Mouse (Mus musculus) hindbrain, embryonic 13.5 days (tissue): ENCODE results near the gene Gucy2d. TPM values are rescaled to one million over a fixed set of nuclear protein-coding genes. Genes with fewer than 3 reads are reported as not detected.

Experiments used
- ATAC-seq: fragments of 200-750 bp; cut with Nextera tagmentation; 2 replicates; pipeline ENCODE4 v1.8.0; 2017; ENCODE audit warnings: moderate TSS enrichment; ENCODE audit not compliant: low FRiP score
- H3K27ac ChIP-seq: fragments of 300-500 bp; sonication (generic); 2 replicates; pipeline ENCODE4 v1.5.1; 2015; ENCODE audit warnings: inconsistent platforms, mild to moderate bottlenecking, moderate library complexity
- H3K27me3 ChIP-seq: fragments of 300-500 bp; sonication (generic); 2 replicates; pipeline ENCODE4 v1.6.1; 2015; ENCODE audit warnings: mild to moderate bottlenecking, inconsistent platforms
- H3K36me3 ChIP-seq: fragments of 300-500 bp; sonication (generic); 2 replicates; pipeline ENCODE4 v1.6.1; 2015; ENCODE audit warnings: mild to moderate bottlenecking, inconsistent platforms
- H3K4me1 ChIP-seq: fragments of 300-500 bp; sonication (generic); replicated peaks from 2 replicates; pipeline ENCODE4 v1.6.1; 2015; ENCODE audit warnings: inconsistent platforms
- H3K4me2 ChIP-seq: fragments of 300-500 bp; sonication (generic); 2 replicates; pipeline ENCODE4 v1.6.1; 2015; ENCODE audit warnings: inconsistent platforms, mild to moderate bottlenecking, moderate library complexity
- H3K4me3 ChIP-seq: fragments of 300-500 bp; sonication (generic); 2 replicates; pipeline ENCODE4 v1.5.1; 2015; ENCODE audit warnings: mild to moderate bottlenecking, inconsistent platforms
- H3K9ac ChIP-seq: fragments of 300-500 bp; sonication (generic); 2 replicates; pipeline ENCODE4 v1.6.1; 2015; ENCODE audit warnings: mild to moderate bottlenecking, inconsistent platforms
- H3K9me3 ChIP-seq: fragments of 300-500 bp; sonication (generic); 2 replicates; pipeline ENCODE4 v1.6.1; 2016; ENCODE audit warnings: inconsistent platforms
- WGBS: fragments of 180-500 bp; shearing (Covaris S2); methylation state at CpG from one replicate; pipeline ENCODE4 v1.1.7; 2015; 5-methylcytosine and 5-hydroxymethylcytosine counted together
- polyA plus RNA-seq: library from polyadenylated mRNA; unstranded; fragments of >200 nt; fragmentation: Nextera tagmentation; extraction: Ambion mirVana; gene quantifications from 2 replicates; pipeline ENCODE4 v1.2.1, GENCODE M21; 2015

Gucy2d gene
- polyA plus RNA-seq, 1 experiment from 2014 or later: 0.10 TPM

GRCm38 (mm10) chr7:98484878-98485277 lies 44.7 kb downstream of the Gucy2d start:
- 87% methylated on average over 3 of the region's 3 CpGs for WGBS
- ATAC-seq: no peak
- peaks cover 26% of the 10 kb centered on the region; the same call in 1 of the 2 replicates for H3K27me3 ChIP-seq

GRCm38 (mm10) chr7:98485508-98485907 lies 45.3 kb downstream of the Gucy2d start:
- H3K27ac ChIP-seq: no peak overlapping the region
- no peak overlapping the region for H3K9ac ChIP-seq
- H3K9me3 ChIP-seq: no peaks in the 10 kb centered on the region
- no peak overlapping the region for H3K4me2 ChIP-seq
- WGBS: 79% methylated on average over 4 of the region's 4 CpGs
- no peaks in the 10 kb centered on the region for H3K36me3 ChIP-seq
- peaks cover 32% of the 10 kb centered on the region for H3K4me1 ChIP-seq
- peaks cover 25% of the 10 kb centered on the region for H3K27me3 ChIP-seq
- no peak overlapping the region for H3K4me3 ChIP-seq
- no peak for ATAC-seq

More at GRCm38 (mm10) chr7:98484878-98485277, 44.7 kb downstream of the Gucy2d start:
- Histone ChIP-seq H3K36me3 (no peaks in the 10 kb centered on the region), H3K4me1 (peaks cover 29% of the 10 kb centered on the region), H3K4me2 (no peak overlapping the region), H3K9ac (no peak overlapping the region), H3K9me3 (no peaks in the 10 kb centered on the region), H3K4me3 (no peak overlapping the region), H3K27ac (no peak overlapping the region)

DNA sequence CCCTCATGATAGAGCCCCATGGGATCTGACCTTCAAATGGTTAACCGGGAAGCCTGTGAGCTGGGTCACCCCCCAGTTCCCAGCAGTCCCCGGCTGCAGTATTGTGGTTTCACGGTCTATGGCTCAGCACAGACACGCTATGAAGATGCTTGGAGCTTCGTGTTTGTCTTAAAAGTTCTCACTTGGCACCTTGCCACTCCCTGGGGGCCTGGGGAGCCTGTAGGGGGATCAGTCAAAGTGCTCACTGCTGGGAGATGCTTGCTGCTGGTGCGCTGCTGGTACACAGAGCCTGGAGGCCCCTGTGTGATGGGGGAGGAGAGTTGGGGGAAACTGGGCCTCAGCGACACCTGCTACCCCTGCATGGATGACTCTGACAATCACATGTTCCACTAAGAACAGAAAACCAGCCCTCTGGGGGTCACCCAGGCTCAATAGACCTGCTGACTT lies 46.3 kb downstream of the Gucy2d start:
- no peak for ATAC-seq
- WGBS: 45% methylated on average over 7 of the region's 7 CpGs
- no peaks in the 10 kb centered on the region for H3K36me3 ChIP-seq
- no peak overlapping the region for H3K4me2 ChIP-seq
- peaks cover 28% of the 10 kb centered on the region for H3K27me3 ChIP-seq
- H3K9ac ChIP-seq: no peak overlapping the region; the same call in none of the 2 replicates
- no peaks in the 10 kb centered on the region for H3K9me3 ChIP-seq
- H3K4me1 ChIP-seq: peaks cover 29% of the 10 kb centered on the region
- H3K27ac ChIP-seq: no peak overlapping the region
- H3K4me3 ChIP-seq: no peak overlapping the region

DNA sequence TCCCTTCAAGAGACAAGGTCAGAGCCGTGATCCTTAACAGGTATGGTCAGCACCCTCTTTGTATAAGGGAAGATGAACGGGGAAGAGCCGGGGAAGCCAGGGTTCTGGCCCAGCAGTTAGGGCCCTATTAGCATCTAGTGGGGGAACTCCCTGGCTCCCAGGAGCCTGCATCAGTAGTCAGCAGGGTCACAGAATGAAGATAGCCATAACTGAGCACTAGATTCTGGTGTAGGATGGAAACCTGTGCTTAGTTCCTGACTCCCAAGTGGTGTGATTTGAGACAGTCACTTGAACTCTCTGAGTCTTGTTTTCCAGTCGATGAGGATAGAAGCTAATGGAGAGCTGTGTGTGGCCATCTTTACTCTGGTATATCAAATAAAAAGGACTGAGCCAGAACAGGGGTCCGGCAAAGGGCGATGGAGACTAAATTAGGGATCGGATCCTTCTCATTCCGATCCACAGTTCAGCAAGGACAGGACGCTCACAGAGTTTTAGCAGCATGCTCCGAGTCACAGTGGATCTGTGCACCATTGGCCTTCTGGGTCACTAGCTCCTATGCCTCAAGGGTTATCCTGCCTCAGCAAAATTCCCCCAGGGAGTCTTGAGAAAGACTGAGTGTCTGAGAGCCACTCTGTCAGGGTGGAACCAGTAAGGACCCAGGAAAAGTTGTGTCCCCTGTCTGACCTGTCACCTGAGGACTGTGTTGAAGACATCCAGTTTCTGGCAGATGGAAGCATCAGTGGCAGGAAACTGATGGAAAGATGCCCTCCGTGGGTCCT lies 47.2 kb downstream of the Gucy2d start:
- 89% methylated on average over 11 of the region's 11 CpGs for WGBS
- H3K4me3 ChIP-seq: no peak overlapping the region
- no peak overlapping the region for H3K9ac ChIP-seq
- H3K36me3 ChIP-seq: no peaks in the 10 kb centered on the region
- H3K27me3 ChIP-seq: peaks cover 33% of the 10 kb centered on the region
- ATAC-seq: no peak
- H3K27ac ChIP-seq: no peak overlapping the region
- peaks cover 29% of the 10 kb centered on the region for H3K4me1 ChIP-seq
- no peaks in the 10 kb centered on the region for H3K9me3 ChIP-seq
- H3K4me2 ChIP-seq: no peak overlapping the region

DNA sequence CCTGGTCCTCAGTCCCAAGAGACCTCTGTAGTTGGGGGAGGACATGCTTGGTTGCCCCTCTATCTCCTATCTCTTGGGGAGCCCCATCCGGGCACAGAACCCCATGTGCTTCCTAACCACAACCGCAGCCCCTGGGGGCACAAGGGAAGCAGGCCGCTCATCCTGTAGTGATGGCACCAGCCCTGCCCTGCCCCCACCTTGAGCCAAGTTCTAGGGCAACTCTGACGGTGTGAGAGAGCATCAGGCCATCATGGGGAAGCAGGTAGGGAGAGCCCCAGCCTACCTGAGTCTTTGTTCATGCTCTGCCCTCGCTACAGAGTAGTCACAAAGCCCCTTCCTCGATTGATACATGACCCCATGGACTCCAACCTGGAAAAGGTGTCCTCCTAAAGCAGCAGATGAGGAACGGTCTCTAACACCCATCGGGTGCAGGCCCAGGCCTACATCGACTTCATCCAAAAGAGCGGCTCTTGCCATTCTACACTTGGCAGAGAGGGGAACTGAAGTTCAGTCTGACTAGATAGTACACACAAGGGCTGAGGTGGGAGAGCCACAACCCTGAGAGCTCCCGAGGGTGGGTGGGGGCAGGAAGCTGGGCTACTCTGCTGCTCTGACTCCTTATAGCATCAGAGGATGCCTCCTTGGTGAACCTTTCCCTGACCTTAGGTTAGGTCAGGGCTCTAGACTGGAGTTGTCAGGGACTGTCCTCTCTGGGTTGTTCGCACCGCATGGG lies 48.3 kb downstream of the Gucy2d start:
- H3K9ac ChIP-seq: no peak overlapping the region; the same call in 1 of the 2 replicates
- no peaks in the 10 kb centered on the region for H3K9me3 ChIP-seq
- 0 out of 2 replicates have a peak, but pooled peaks have one; percentile 1 for ATAC-seq
- WGBS: 88% methylated on average over 13 of the region's 13 CpGs
- peaks cover 21% of the 10 kb centered on the region for H3K4me1 ChIP-seq
- no peak overlapping the region for H3K4me3 ChIP-seq
- peaks cover 24% of the 10 kb centered on the region for H3K27me3 ChIP-seq
- H3K27ac ChIP-seq: no peak overlapping the region
- H3K36me3 ChIP-seq: no peaks in the 10 kb centered on the region
- no peak overlapping the region for H3K4me2 ChIP-seq

DNA sequence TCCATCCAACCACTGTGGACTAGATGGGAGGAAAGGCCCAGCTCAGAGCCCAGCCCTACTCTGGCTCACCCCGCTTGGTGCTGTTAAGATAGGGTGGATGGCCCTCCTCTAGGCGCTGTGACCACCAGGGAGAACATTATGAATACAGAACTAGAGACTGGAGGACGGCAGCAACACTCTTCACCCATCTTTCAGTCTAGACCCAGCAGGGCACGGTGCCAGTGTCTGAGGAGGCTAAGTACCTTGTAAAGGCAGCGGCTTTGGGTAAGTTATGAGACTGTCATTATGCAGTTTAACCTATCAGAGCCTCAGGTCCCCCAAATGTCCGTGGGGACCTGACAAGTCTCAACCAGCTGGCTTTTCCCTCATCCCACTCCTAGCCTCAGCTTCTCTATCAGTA lies 48.9 kb downstream of the Gucy2d start, which contains the start of gene Lrrc32:
TSS of gene Lrrc32 (plus strand) at position 153 of the 400 bp plus-strand sequence.
- H3K4me1 ChIP-seq: peaks cover 21% of the 10 kb centered on the region
- peak within 1 kb of the TSS; percentile 71 for H3K4me2 ChIP-seq
- H3K9me3 ChIP-seq: no peaks in the 10 kb centered on the region
- no peaks in the 10 kb centered on the region for H3K36me3 ChIP-seq
- peaks cover 24% of the 10 kb centered on the region for H3K27me3 ChIP-seq
- H3K27ac ChIP-seq: no peak within 1 kb of the TSS
- peak; percentile 41; the same call in 1 of the 2 replicates for ATAC-seq
- 53% methylated on average over 6 of the region's 6 CpGs for WGBS
- H3K9ac ChIP-seq: peak within 1 kb of the TSS; percentile 69
- H3K4me3 ChIP-seq: peak within 1 kb of the TSS; percentile 52

- Histone ChIP-seq H3K27me3 (peaks cover 24% of the 10 kb centered on the region), H3K9ac (peak overlapping the region; percentile 69), H3K4me3 (peak overlapping the region; percentile 52), H3K4me1 (peaks cover 21% of the 10 kb centered on the region), H3K36me3 (no peaks in the 10 kb centered on the region), H3K9me3 (no peaks in the 10 kb centered on the region), H3K4me2 (peak overlapping the region; percentile 71), H3K27ac (no peak overlapping the region)
- 1% methylated on average over 50 of the region's 50 CpGs for WGBS
- peak; percentile 83 for ATAC-seq
Observed at GRCm38 (mm10) chr7:98489623-98490084, 49.4 kb downstream of the Gucy2d start.

DNA sequence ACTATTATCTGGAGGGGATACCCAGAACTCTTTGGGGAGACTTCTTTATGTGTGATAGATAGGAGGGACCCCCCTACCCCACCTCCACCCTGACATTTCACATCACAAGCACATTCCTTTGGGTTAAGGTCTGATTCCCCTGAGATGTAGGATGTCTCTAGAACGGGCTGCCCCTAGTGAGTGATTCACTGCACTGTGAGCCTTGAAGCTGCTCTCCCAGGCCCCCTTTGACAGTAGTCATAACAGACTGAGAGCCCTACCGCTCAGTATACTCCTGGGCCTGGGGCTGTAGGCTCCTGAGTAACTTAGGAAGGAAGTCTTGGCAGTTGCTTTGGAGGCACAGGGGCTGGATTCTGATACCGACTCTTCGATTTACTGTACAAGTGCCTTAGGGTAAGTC lies 50.1 kb downstream of the Gucy2d start:
- H3K9ac ChIP-seq: peak overlapping the region; percentile 69; the same call in 1 of the 2 replicates
- H3K4me1 ChIP-seq: peaks cover 21% of the 10 kb centered on the region
- H3K27ac ChIP-seq: no peak overlapping the region
- peak overlapping the region; percentile 71 for H3K4me2 ChIP-seq
- no peaks in the 10 kb centered on the region for H3K9me3 ChIP-seq
- H3K4me3 ChIP-seq: peak overlapping the region; percentile 52
- H3K36me3 ChIP-seq: no peaks in the 10 kb centered on the region
- H3K27me3 ChIP-seq: peaks cover 24% of the 10 kb centered on the region
- ATAC-seq: no peak
- 63% methylated on average over 4 of the region's 4 CpGs for WGBS

GRCm38 (mm10) chr7:98490911-98491310 lies 50.7 kb downstream of the Gucy2d start:
- peaks cover 24% of the 10 kb centered on the region for H3K27me3 ChIP-seq
- H3K4me1 ChIP-seq: peaks cover 21% of the 10 kb centered on the region
- no peak overlapping the region for H3K9ac ChIP-seq
- no peak for ATAC-seq
- H3K9me3 ChIP-seq: no peaks in the 10 kb centered on the region
- peak overlapping the region; percentile 21 for H3K4me2 ChIP-seq
- H3K4me3 ChIP-seq: no peak overlapping the region
- no peaks in the 10 kb centered on the region for H3K36me3 ChIP-seq
- no peak overlapping the region for H3K27ac ChIP-seq
- 90% methylated on average over 6 of the region's 6 CpGs for WGBS

- H3K27me3 ChIP-seq: peaks cover 24% of the 10 kb centered on the region
- peak overlapping the region; percentile 21 for H3K4me2 ChIP-seq
- H3K9me3 ChIP-seq: no peaks in the 10 kb centered on the region
- H3K36me3 ChIP-seq: no peaks in the 10 kb centered on the region
- no peak overlapping the region for H3K27ac ChIP-seq
- no peak for ATAC-seq
- H3K4me1 ChIP-seq: peaks cover 15% of the 10 kb centered on the region
- WGBS: 74% methylated on average over 9 of the region's 9 CpGs
- 0 out of 2 replicates have a peak overlapping the region, but pooled peaks have one; percentile 6 for H3K9ac ChIP-seq
- H3K4me3 ChIP-seq: no peak overlapping the region
Observed at GRCm38 (mm10) chr7:98491451-98492200, 51.4 kb downstream of the Gucy2d start.

DNA sequence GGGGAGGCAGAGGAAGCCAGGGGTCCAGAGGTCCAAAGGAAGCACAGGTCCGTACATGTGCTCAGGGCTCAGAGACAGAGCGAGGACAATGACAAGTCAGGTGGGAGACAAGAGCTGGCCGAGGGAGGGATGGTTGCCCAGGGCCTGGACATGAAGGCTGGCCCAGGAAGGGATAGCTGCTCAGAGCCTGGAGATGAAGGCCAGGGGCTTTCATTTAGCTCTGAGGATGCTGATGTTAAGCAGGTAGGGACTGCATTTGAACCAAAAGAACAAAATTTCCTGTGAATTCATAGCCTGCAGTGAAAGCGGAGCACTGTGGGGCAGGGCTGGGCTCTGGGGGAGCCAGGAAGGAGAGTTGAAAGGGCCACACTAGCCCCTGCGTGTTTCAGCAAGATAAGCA lies 52.1 kb downstream of the Gucy2d start:
- Histone ChIP-seq H3K4me2 (peak overlapping the region; percentile 15; the same call in 1 of the 2 replicates), H3K4me1 (peaks cover 12% of the 10 kb centered on the region), H3K9ac (0 out of 2 replicates have a peak overlapping the region, but pooled peaks have one; percentile 6), H3K36me3 (no peaks in the 10 kb centered on the region), H3K27me3 (peaks cover 24% of the 10 kb centered on the region), H3K4me3 (no peak overlapping the region), H3K27ac (no peak overlapping the region), H3K9me3 (no peaks in the 10 kb centered on the region)
- ATAC-seq: no peak
- WGBS: 71% methylated on average over 5 of the region's 5 CpGs
